Mouse (Mus musculus): ENCODE data around the gene Galntl6. TPM values are rescaled to one million over a fixed set of nuclear protein-coding genes. Genes with fewer than 3 reads are reported as not detected.

Galntl6 gene
- total and polyA plus RNA-seq, 3 experiments, result 0.03 to 0.31 TPM; not detected in 1

DNA sequence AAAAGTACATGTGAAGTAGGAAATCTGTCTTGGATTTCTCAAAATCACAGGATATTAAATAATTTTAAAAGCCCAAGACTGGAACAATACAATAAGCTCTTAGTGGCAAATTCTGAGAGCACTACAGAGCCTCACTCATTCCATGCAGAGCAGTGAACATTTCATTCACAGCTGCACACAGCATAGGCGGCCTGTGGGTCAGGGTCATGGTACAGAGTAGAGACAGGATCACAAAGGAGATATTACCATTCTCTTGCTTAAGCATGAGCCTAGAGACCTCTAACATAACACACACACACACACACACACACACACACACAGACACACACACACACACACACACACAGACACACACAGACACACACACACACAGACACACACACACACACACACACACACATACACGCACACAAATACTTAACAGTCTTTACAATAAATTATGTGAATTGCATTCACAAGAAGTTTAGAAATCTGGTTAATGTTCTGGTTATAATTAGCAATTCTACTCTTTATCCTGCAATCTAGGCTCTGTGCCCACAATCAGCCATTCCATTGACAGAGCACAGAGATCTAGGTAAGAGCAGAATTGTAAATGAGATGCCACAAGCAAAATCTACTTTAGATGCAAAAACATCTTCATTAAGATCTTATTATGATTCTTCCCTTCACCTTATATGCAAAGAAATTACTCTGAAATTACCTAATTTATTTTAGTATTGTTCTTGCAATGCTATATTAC, 653.7 kb downstream of the Galntl6 start:
- no peak for DNase-seq

DNA sequence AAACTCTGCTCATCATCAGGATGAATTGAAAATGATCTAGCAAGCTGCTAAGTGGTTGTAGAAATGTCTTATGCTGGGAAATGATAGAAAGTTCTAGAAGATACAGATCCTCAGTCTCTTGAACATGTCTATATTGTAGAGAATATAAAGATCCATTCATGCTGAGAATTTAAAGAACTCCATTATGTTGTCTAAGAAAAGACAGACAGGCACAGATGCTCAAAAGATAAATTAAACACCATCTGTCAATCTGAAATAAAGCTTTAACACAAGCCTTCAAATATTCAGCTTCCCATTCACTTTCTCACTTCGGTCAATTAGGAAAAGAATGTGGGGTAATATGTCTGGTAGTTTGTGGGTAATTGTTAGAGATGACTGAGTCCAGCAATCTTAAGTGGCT, 658.8 kb downstream of the Galntl6 start:
- no peak for DNase-seq

DNA sequence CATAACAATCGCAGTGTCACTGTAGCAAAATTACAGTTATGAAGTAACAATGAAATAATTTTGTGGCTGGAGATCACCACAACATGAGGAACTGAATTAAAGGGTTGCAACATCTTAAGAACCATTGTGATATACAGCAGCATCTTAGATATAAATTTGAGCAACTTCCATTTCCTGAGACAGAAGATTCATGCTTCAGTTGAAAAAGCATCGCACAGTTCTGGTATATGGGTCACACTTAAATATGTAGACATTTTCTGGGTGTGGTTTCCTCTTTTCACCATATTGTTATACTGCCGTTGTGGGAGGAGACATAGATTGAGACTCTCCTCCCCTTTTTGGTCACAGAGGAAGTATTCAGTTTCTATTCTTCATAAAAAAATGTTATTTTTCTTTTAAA, 667.6 kb downstream of the Galntl6 start:
- no peak for DNase-seq

DNA sequence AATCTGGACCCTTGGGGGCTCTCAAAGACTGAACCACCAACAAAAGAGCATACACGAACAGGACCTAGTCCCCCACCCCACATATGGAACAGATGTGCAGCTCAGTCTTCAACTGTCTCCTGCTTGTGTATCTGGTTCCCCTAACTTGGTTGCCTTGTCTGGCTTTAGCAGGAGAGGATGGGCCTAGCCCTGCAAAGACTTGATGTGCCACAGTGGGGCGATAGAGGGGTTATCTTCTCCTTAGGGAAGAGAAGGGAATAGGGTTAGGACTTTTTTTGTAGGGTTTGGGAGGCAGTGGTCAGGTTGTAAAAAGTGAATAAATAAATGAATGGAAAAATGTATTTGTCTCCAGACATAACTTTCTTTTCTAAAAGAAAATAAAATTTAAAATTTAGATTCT, 678.2 kb downstream of the Galntl6 start:
- no peak for DNase-seq

GRCm38 (mm10) chr8:58228725-58229124, 683.7 kb downstream of the Galntl6 start:
- DNase-seq, result no peak

- DNase-seq, result no peak
These were observed 694.6 kb downstream of the Galntl6 start for GRCm38 (mm10) chr8:58217885-58218284.

GRCm38 (mm10) chr8:58189694-58190093, 722.7 kb downstream of the Galntl6 start:
- no peak for DNase-seq

- peak; percentile 10 for DNase-seq
These were observed 765.5 kb downstream of the Galntl6 start for GRCm38 (mm10) chr8:58146961-58147360.

DNA sequence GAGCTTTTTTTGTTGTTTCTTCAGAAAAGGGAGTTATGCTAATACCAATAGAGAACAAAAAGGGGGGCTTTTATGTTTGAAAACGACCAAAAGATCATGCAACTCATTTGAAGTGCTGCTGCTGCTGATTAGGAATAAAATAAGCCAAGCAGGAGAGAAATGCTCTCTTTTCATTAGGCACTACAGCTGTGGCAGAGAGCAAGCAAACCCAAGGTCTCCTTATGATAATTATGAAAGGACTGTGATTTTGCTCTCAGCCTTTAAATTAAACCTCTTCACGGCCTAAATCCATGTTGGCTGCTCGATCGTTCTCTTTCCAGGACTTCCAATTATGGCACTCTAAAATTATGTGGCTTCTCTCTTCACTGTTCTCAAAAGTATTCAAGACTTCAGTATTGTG, 825.7 kb downstream of the Galntl6 start:
- DNase-seq, result no peak

- no peak for DNase-seq
These were observed 827.5 kb downstream of the Galntl6 start for GRCm38 (mm10) chr8:58084931-58085330.

DNA sequence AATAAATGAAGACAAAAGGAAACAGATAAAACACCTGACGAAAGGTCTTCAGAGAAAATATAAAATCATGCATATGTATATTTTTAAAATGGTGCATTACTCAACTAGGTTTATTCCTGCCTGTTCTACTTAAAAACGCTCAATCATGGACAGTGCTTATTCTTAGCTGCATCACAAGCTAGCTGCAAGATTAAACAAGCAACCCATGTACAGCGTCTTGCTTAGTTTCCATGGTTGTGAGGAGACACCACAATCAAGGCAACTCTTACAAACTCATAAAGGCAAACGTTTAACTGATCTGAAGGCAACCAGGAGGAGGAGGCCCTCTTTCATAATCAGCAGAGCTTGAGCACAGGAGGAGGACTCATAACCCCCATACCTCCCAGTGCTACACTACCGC, 830.7 kb downstream of the Galntl6 start:
- DNase-seq, result no peak

DNA sequence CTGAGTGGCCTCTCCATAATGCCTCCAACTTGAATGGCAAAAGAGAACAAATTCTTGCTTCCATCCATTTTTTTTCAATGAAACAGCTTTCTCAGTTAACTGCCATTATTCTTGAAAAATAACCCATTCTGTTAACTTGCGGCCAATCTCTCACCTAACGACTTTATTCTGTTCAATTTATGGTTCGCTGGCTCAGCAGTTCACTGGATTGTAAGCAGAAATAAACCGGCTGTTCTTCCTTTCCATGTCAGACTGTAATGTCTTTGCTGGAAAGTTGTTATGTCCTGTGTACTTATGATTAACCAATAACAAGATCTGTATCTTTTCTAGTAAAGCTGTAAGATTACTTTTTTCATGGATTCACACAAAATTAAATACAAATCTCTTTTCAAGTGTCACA, 837.8 kb downstream of the Galntl6 start:
- no peak for DNase-seq

GRCm38 (mm10) chr8:58073733-58074132, 838.7 kb downstream of the Galntl6 start:
- no peak for DNase-seq

DNA sequence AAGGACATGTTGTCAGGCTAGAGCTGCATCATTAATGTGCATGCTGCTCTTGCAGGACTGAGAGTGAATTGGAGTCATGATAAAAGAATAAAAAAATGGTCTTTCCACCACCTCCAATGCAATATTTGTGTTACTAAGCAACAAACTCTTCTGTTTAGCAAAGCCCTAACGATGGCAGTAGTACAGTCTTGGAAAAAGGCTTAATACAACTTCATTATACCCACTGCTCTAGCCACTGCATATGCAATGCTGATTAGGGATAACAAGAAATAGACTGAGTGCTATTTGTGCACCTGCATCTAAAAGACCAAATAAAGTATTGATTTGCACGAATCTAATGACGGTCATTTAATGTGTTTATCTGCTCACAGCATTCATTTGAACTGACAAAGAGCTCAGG, 880.2 kb downstream of the Galntl6 start:
- no peak for DNase-seq

- peak; percentile 8 for DNase-seq
These were observed 886.9 kb downstream of the Galntl6 start for GRCm38 (mm10) chr8:58025558-58025957.

DNA sequence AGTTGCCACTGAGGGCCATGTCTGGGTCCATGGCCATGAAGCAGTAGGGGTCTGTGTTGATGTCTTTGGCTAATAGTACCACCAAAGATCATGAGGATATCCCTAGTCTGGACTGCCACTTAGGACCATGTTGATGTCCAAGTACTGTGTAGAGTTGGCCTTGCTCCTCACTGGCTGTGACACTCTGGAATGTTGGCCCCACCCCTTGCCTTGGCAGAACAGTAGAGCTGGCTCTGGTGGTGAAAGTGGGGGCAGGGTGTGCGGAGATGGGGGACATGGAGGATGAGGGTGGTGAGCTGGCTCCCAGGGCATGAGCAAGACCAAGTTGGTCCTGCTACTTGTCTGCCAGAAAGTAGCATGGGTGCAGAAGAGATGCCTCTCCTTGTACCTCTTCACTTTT, 887.3 kb downstream of the Galntl6 start:
- no peak for DNase-seq

- DNase-seq, result no peak
These were observed 888.8 kb downstream of the Galntl6 start for GRCm38 (mm10) chr8:58023426-58024176.

GRCm38 (mm10) chr8:57989428-57990171, 922.8 kb downstream of the Galntl6 start:
- DNase-seq, result no peak

DNA sequence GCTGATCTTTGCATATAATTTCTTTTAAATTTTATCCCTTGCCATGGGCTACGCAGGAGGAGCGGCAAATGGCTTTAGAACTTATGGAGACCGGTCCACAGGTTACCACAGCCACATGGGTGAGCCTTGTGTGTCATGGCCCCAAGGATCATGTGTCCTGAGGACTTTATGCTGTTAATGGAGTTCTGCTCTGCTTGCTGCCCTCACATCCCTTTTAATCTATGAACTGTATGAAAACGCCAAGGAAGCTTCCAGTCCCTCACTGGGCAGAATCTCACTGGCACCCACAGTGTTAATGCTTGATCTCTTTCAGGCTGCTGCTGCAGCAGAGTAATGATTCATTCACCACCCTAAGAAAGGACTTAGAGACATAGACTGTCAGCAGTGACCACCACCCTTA, 935.1 kb downstream of the Galntl6 start:
- DNase-seq, result no peak

DNA sequence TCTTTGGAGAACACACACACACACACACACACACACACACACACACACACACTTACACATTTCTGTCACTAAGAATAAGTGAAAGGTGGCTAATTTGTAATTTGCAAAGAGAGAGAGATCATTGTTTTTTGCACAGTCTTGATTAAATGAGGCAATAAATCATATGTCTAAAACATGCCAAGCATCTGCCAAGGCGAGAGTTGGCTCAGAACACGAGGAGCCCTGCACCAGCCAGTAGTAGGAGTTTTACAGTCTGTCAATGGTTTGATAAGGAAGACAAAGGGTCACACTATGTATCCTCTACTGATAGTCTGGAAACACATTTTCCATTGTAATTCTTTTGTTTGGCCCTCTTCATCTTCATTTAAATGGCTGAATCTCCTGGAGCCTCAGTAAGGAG, 938.3 kb downstream of the Galntl6 start:
- DNase-seq, result no peak

DNA sequence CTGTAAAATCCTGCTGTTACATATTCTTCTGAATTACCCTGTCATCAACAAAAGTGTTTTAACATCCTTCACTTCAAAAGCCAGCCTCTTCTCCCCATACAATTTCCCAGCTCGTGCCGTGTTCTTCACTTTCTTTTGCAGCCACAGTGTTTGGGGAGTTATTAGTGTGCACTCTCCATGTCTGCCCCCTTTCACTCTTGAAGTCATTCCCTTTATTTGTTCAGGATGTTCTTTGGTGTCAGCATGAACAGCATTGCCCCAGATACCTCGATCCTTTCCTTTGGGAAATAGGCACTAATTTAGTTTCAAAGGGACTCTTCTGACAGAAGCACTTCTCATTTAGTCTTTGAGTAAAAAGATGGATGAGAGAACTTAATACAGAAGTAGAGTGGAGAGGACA, 939.6 kb downstream of the Galntl6 start:
- no peak for DNase-seq

DNA sequence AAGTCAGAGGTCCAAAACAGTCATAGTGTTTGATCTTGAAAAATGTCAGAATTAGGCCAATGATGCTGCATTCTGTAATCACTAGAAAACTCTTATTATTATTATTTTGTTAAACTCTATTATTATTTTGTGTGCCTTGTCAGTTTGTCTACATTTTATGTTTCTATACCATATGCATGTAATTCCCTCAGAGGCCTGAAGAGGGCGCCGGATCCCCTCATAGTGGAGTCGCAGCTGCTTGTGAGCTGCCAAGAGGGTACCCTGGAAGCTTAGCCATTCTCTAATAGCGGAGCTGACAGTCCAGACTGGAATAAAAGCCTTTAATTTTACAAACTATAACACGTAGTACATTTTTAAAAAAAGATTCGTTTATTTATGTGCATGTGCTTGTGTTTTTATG, 945.8 kb downstream of the Galntl6 start:
- no peak for DNase-seq

DNA sequence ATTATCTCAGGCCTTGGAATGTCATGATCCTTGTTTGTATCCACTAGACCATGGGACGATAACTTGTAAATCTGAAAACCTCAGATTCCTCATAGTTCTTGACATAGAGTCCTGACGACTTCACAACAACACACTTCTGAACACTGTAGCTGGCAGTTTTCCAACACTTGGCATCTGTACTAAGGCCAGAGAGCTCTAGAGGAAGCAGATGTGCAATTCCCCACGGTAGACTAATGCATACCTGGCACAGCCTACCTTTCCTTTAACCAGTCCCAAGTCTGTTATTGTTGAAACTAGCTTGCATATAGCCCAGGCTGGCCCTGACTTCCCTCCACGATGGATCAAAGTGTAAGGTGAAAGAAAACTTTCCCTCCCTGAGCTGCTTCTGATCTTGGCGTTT, 946.9 kb downstream of the Galntl6 start:
- DNase-seq, result no peak

Data from adrenal gland, adult 2 months (tissue).